Mouse (Mus musculus) B cell, adult 2 months (primary cell): ENCODE results near the gene Trim32.

Experiments used
- DNase-seq, 2 experiments: peaks; one replicate each; pipeline ENCODE4 v3.0.0; 2022

The Trim32 gene

DNA sequence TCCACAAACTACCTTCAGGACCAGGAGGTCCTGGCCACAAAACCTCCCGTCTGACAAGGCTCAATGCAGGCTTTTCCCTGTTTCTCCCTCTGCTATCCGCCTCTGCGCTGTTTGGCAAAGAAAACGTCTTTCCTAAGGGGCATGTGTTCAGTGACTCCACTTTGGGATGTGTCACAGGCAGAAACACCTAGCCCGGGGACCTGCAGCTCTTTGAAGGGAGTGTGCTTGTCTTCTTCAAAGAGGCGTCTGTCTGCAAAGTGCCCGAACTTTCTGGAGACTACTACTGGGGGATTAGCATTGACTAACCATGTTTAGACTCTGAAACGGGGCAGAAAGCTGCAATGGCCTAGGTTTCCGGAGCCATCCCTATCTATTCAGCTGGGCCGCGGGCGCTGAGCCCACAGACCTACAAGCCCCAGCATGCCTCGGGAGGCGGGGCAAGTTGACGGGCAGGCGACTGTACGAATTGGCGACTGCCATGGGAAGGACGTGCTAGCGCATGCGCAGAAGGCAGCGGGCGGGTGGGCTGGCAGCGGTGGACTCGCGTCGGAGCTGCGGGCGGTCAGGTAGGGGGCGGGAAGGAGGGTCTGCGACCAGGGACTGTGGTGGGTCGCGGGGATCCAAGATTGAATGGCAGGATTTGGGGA, at the start of gene Trim32:
Gene Trim32, plus strand, starts transcription at position 483 of the 647 bp plus-strand sequence.
- peak; percentile 93 to 94 for DNase-seq

DNA sequence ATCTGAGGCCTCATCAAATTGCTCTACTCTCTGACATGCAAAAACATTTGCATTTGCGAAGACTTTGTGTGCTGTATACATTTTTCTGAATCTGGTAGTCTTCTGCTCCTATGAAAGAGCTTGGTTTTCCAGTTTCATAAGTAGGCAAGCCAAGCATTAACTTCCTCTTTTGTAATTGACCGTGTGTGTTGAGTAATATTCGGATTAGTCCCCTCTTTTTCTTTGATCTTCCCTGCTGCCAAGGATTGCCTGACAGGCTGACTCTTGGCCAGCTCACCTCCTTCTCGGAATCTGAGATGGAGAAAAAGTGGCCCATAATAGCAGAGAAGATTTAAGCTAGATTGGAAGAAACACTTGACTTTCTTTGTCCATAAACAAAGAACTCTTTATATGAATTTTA, 39.3 kb upstream of the Trim32 start:
- DNase-seq = no peak

DNA sequence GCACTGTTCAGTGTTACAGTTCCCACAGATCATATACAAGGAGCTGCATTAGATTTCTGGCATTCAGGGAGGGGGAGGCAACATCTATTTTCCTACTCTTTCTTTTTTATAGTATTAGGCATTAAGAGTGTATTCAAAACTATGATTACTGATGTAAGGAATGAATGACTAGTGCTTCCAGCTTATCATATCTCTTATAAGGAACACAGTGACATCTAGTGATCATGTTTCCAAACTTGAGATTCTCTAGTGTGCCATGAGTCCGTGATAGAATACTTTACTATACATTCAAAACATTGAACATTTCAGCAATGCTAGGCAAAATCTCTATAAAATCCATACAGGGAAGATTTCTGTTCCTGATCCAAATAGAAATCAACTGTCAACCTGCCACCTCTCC, 24.5 kb upstream of the Trim32 start:
- no peak for DNase-seq

DNA sequence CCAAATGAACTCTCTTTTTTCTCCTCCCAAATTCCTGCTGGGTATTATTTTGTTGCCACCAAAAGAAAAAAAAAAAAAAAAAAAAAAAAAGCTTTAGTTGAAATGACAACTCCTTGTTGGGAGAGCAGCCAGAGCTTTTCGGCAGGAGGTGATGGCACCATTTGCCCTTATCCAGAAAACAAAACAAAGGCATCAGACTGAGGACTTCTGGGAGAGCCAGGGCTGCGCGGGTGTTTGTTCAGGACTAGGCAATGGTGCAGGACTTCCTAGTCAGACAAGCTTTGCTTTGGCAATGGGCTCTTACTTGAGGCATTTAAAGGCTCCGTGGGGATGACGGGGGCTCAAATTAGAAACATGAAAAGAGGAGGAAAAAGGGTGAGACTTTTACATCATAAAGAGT, 17.8 kb upstream of the Trim32 start:
- DNase-seq = no peak

DNA sequence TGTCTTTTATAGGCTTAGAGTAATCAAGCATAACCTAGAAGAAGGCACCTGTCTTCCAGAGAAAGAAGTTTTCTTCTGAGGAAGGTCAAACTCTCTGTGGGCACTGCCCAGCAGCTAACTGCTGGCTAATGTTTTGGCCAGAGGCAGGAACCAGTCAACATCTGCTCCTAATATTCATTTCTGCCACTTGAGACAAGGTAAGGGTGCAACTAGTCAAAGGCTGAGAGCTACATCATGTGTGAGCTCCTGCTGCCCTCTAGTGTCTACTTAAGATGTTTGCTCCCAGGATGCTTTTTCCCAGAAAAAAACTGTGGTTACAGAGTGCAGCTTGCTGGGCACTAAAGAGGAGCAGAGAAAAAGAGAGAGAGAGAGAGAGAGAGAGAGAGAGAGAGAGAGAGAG, 15.0 kb upstream of the Trim32 start:
- no peak for DNase-seq

DNA sequence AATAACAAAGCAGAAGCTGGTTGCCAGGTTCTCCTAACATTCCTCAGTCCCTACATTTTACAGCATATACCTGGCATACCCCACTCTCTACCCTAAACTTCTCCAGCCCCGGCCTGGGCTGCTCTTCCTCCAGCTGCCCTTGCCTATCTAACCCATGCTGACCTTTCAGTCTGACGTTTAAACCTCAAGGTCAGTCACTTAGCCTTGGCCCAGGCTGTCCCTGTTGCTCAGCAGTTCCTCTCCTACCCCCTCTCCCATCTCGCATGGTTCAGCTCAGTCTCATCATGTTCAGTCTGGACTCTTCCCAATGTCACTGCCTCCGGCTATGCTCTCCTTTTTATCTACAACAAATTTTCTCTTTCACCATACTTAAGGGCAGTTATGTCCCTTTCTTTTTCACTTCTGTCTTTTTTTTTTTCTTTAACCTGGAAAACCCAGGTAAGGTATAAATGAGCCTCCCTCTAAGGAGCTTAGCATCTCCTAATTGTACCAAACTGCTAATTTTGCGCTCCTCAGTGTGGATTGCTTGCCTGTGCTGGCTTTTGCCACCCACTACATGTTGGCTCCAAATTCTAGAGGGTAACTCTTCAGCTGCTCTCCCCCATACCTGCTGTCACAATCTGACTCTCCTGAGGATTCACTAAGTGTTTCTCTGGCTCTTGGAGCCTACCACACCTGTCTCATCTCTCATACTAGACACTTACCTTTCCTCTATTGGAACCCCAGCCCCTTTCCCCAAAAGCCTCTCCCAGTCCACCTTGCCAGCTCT, 10.0 kb upstream of the Trim32 start:
- DNase-seq = no peak

DNA sequence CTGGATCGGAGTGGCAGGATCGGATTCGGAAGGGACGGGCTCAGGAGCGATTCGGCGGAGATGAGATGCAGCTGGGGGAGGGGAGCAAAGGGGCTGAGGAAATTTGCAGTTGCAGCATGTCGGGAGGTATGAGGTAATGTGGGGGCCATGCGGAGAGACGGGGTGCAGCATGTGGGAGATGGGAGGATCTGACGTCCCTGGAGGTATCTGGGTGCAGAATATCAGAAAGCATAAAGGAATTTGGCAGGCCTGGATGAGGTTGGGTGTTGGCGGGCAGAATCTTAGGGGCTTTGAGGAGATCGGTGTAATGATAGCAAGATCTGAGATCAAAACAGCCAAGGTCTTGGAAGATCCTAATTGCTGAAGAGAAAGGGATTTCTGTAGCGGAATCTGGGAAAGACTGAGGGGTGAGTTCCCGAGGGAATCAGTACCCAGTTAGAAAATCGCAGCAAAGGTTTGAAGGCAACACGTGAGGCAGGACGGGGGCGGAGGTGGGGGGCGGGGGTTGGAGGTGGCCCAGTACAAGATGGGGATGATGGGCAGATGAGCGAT, 441 bp downstream of the Trim32 start:
- DNase-seq = no peak

DNA sequence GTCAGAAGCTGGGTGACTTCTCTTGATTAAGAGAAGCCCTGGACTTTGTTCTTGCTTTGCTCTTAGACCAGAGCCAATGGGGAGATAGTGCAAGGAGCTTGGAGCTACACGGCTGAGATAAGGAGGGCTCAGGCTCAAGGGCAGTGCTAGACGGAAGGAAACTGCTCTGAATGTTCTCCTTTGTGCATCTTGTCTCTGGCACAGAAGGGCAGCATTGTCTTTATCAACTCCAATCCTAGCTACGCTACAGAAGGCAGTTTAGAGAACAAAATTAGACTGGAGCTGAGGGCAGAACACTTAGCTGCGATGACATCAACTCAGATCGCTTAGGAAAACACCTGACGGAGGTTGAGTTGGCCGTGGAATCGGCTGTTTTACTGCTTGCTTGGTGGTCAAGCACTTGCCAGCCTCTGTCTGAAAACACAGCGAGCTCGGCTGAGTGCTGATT, 2.4 kb downstream of the Trim32 start:
- DNase-seq = no peak

DNA sequence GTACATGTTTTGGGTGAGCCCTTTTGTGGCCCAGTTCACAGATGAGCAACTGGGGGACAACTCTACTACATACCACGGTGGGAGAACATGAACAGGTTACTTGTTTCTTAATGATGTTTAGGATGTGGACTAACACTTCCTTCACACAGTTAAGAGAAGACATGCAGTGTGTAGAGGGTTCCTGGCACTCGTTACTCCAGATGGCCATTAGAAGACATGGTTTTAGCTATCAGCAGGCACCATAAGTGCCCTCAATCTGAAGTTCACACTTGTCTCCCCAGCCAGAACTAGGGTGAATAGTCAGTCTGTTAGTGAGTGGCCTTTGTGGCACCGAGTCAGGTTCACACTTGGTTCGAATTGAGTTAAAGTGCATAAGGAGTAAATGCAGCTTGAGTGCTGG, 3.3 kb downstream of the Trim32 start:
- DNase-seq = no peak

DNA sequence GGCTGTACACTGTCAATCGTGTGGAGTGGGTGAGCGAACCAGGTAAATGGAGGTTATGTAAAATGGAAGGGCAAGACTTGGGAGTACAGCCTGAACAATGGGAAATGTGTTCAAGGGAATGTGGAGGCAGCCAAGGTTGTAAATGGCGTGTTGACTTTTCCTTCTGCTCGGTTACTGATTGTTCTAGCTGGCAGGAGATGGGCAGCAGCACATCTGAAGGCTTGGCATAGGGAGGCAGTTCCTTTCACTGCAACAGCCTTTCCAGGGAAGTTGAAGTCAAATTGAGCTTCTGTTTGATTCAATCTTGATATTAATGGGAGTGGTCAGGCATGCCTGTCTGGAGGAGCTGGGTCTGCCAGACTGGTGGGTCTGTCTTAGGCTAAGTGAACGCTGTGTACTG, 5.5 kb downstream of the Trim32 start:
- no peak for DNase-seq

DNA sequence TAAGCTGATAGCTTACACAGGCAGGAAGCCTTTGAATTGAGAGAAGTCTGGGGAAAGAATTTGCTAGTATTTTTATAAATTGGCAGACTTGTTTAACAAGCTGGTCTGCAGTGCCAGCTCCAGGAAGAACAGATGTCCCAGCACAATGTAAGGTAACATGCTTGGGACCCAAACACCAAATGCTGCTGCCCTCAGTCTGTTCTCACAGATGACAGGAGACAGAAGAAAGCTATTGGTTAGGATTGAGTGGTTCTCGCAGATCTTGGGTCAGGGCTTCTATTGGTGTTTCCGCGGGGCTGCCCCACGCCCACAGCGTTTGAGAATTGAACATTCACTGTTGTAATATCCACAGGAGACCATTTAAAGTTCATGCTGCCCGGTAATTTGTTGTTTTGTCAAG, 6.1 kb downstream of the Trim32 start:
- no peak for DNase-seq

DNA sequence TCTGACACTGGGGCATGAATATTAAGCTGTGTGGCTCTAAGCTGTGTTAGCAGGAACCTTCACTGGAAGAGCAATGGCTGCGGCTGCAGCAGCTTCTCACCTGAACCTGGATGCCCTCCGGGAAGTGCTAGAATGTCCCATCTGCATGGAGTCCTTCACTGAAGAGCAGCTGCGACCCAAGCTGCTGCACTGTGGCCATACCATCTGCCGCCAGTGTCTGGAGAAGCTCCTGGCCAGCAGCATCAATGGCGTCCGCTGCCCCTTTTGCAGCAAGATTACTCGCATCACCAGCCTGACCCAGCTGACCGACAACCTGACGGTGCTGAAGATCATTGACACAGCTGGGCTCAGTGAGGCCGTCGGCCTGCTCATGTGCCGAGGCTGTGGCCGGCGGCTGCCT, 8.3 kb downstream of the Trim32 start:
- no peak for DNase-seq

DNA sequence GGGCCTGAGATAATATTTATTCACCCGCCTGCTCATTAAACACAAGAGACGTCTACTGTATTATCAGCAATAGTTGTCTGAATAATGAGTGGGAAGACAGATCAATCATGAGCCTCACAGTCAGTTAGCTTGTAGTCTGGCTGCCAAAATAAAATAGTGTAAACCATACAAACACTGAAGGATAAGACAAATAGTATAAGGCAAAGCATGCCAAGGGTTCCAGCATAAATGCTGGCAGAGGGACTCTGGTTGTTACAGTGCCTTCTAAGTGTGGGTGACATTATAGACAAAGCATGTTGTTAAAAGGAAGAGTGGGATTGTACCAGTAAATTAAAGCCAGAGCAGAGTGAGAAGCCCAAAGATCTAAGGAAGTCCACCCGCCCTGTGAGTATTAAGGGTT, 15.3 kb downstream of the Trim32 start:
- no peak for DNase-seq

DNA sequence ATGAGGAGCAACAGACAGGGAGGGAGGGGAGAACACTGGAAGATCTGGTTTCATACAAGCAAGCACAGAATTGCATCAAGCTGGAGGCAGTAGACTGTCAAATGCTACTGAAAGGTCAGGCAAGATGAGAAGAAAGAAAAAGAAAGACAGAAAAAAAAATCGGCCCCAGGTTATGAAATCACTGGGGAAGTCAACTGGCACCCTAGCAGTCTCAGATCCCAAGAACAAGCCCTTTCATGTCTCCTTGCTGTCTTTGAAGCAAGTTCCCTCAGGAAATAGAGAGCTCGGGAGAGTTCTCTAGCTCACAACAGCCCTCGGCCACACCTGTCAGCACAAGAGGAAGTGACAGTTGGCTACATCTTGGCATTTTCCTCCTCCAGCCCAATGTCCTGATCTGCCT, 33.4 kb downstream of the Trim32 start:
- DNase-seq = no peak

DNA sequence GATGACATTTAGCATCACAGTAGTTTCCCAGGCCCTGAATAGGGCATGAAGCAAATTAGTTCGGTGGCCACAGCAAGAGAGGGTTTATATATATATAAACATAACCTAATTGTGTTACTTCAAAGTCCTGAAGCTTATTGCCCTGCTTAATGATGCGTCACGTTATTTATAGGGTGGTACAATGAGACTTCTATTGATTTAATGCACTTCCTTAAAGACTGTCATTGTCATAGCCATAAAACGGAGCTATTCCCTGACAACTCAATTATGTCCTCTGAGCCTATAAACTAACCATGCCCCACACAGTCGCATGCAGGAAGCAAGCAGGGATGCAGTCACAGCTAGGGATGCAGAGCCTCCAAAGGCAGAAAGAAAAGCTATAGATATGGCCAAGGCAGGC, 37.8 kb downstream of the Trim32 start:
- no peak for DNase-seq

DNA sequence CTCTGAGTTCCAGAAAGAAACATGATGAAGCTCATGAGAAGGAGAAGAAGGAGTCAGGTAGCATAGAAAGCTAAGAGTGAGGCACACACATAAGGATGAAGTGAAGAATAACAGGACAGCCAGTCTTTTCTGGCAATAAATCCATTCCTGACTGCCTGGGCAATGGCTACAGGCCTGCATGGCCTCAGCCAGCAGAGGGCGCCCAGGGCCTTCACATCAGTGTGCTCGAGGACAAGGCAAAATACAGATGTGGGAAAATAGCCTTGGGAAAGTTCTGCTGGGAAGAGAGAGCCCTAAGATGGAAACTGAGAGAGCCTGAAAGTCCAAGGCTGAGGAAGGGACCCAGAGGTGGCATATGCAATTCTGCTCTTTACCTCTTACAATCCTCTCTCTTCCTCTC, 49.9 kb downstream of the Trim32 start:
- DNase-seq = no peak

DNA sequence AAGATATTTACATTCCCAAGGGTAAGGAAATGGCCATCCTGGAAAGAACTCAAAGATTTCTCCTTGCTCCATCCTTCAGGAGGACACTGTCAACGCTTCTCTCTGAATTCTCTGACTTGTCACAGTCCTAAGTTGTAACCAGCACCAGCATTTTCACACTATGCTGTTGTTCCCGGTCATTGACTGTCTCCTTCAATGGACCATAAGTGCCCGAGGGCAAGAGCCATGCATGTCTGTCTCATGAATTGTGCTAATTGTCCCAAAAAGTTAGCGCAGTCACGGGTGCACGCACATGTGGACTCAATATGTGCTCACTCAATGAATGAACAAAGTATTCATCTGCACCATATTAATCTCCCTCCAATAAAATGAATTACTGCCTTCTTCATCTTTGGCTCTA, 58.4 kb downstream of the Trim32 start:
- DNase-seq = no peak
